In the genomic region with DNA sequence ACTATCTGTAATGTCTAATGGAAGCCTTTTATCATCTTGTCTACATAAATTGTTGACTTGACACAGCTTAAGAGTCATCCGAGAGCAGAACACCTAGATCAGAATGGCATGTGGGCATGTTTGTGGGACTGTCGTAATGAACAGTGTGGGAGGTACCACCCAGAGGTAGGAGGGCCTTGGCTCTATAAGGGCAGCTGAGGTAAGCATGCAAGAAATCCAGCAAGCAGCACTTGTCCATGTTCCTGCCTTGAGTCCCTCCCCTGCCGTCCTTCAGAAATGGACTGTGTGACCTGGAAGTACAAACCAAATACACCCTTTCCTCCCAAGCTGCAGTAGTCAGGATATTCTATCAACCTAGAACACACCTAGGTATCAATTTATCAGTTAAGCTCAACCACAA, we compare ENCODE assay signal across 7 mouse cellular contexts.
"Had no signal": no experiment of that assay in that cellular context is flagged by ENCODE, and none has a peak within 500 bp of the region (broad histone marks: within the 10 kb centered on the region; RNA-seq: fewer than 3 reads in every experiment).

No protein-coding gene starts in this region.

- H3K9me3 ChIP-seq: limb, embryonic 10.5 days; limb, embryonic 13.5 days; liver, embryonic 13.5 days had no signal

- H3K4me3 ChIP-seq: layer of hippocampus, adult 2 months; limb, embryonic 10.5 days; limb, embryonic 13.5 days; liver, embryonic 13.5 days had no signal

- H3K4me2 ChIP-seq: limb, embryonic 13.5 days; liver, embryonic 13.5 days; lung, embryonic 14.5 days; midbrain, embryonic 11.5 days had no signal

- DNase-seq: liver; liver, embryonic 13.5 days had no signal

- H3K27me3 ChIP-seq: limb, embryonic 13.5 days; liver, embryonic 13.5 days had no signal

- H3K27ac ChIP-seq: layer of hippocampus, adult 2 months; limb, embryonic 10.5 days; limb, embryonic 13.5 days; liver, embryonic 13.5 days had no signal

- H3K9ac ChIP-seq: limb, embryonic 13.5 days; liver, embryonic 13.5 days; lung, embryonic 14.5 days had no signal
